Mouse (Mus musculus): ENCODE data around the gene Slc12a1. TPM values are rescaled to one million over a fixed set of nuclear protein-coding genes. Genes with fewer than 3 reads are reported as not detected.

Gene Slc12a1
- polyA plus RNA-seq (2015; fragmentation: Illumina TruSeq; extraction: RNeasy Lipid Tissue Mini Kit (QIAGEN cat#74804); ENCODE audit: low read depth, low replicate concordance): not detected

GRCm38 (mm10) chr2:125152388-125152787 is at the start of gene Slc12a1:
TSS of gene Slc12a1 (plus strand) at chr2:125152505.

GRCm38 (mm10) chr2:125123477-125123852 is 28.8 kb upstream of the Slc12a1 start, which contains the start of gene Myef2:
TSS of gene Myef2 (minus strand) at chr2:125123661.

GRCm38 (mm10) chr2:125135903-125136811 is 16.1 kb upstream of the Slc12a1 start, which contains the start of gene Ctxn2:
TSS of gene Ctxn2 (plus strand) at chr2:125136692.

GRCm38 (mm10) chr2:125247108-125247961 is 95.0 kb downstream of the Slc12a1 start, which contains the start of gene Dut:
TSS of gene Dut (plus strand) at chr2:125247190.

Other genes with a start within 250 kb of the Slc12a1 start
- gene Slc24a5, start 84.4 kb upstream of the Slc12a1 start, polyA plus RNA-seq (2015; fragmentation: Illumina TruSeq; extraction: RNeasy Lipid Tissue Mini Kit (QIAGEN cat#74804); ENCODE audit: low read depth, low replicate concordance): 0.37 TPM
- gene Myef2, start 28.8 kb upstream of the Slc12a1 start, polyA plus RNA-seq (2015; fragmentation: Illumina TruSeq; extraction: RNeasy Lipid Tissue Mini Kit (QIAGEN cat#74804); ENCODE audit: low read depth, low replicate concordance): 67.0 TPM
- 17.0 TPM for gene Ctxn2, start 15.8 kb upstream of the Slc12a1 start, polyA plus RNA-seq (2015; fragmentation: Illumina TruSeq; extraction: RNeasy Lipid Tissue Mini Kit (QIAGEN cat#74804); ENCODE audit: low read depth, low replicate concordance)
- 43.5 TPM for gene Dut, start 94.7 kb downstream of the Slc12a1 start, polyA plus RNA-seq (2015; fragmentation: Illumina TruSeq; extraction: RNeasy Lipid Tissue Mini Kit (QIAGEN cat#74804); ENCODE audit: low read depth, low replicate concordance)